Mouse (Mus musculus) heart, embryonic 11.5 days (tissue): Measurements from ENCODE around the gene Adamtsl4. TPM values are rescaled to one million over a fixed set of nuclear protein-coding genes. Genes with fewer than 3 reads are reported as not detected.

Experiments
- ATAC-seq: fragments of 200-750 bp; cut with Nextera tagmentation; replicated peaks from 2 replicates; pipeline ENCODE4 v1.8.0; 2017; ENCODE audit warnings: moderate library complexity; ENCODE audit not compliant: insufficient number of reproducible peaks, low FRiP score, low TSS enrichment
- H3K27ac ChIP-seq: fragments of 300-500 bp; sonication (generic); 2 replicates; pipeline ENCODE4 v1.5.1; 2014; ENCODE audit warnings: mild to moderate bottlenecking, low read depth, low read length
- H3K27me3 ChIP-seq: fragments of 300-500 bp; sonication (generic); 2 replicates; pipeline ENCODE4 v1.6.1; 2014; ENCODE audit warnings: mild to moderate bottlenecking, low read length, mixed read lengths; ENCODE audit not compliant: control insufficient read depth, insufficient read depth
- H3K36me3 ChIP-seq: fragments of 300-500 bp; sonication (generic); 2 replicates; pipeline ENCODE4 v1.6.1; 2014; ENCODE audit warnings: mild to moderate bottlenecking, low read length, moderate library complexity, mixed read lengths; ENCODE audit not compliant: control insufficient read depth, insufficient read depth
- H3K4me1 ChIP-seq: fragments of 300-500 bp; sonication (generic); 2 replicates; pipeline ENCODE4 v1.6.1; 2014; ENCODE audit warnings: low read length; ENCODE audit not compliant: control insufficient read depth, insufficient read depth
- H3K4me2 ChIP-seq: fragments of 300-500 bp; sonication (generic); 2 replicates; pipeline ENCODE4 v1.6.1; 2014; ENCODE audit warnings: mild to moderate bottlenecking, moderate library complexity
- H3K4me3 ChIP-seq: fragments of 300-500 bp; sonication (generic); 2 replicates; pipeline ENCODE4 v1.5.1; 2014; ENCODE audit warnings: low read depth, low read length
- H3K9ac ChIP-seq: fragments of 300-500 bp; sonication (generic); 2 replicates; pipeline ENCODE4 v1.6.1; 2014; ENCODE audit warnings: mild to moderate bottlenecking, low read depth, low read length, moderate library complexity
- H3K9me3 ChIP-seq: fragments of 300-500 bp; sonication (generic); replicated peaks from 2 replicates; pipeline ENCODE4 v1.6.1; 2016; ENCODE audit warnings: low read length; ENCODE audit not compliant: control insufficient read depth
- WGBS: fragments of 180-500 bp; shearing (Covaris S2); extraction: QIAGEN DNeasy Blood & Tissue Kit; methylation state at CpG from one replicate; pipeline ENCODE4 v1.1.7; 2014; ENCODE audit not compliant: insufficient replicate concordance; 5-methylcytosine and 5-hydroxymethylcytosine counted together
- polyA plus RNA-seq: library from polyadenylated mRNA; unstranded; fragments of >200 nt; fragmentation: Nextera tagmentation; extraction: Ambion mirVana; gene quantifications from 2 replicates; pipeline ENCODE4 v1.2.1, GENCODE M21; 2014

The Adamtsl4 gene
- polyA plus RNA-seq, 1 experiment from 2014 or later, result 3.5 TPM

GRCm38 (mm10) chr3:95636072-95636471 is 51.6 kb downstream of the Adamtsl4 start:
- 69% methylated on average over 4 of the region's 4 CpGs for WGBS
- H3K4me2 ChIP-seq, result no peak overlapping the region
- H3K9me3 ChIP-seq, result no peaks in the 10 kb centered on the region
- peaks cover 17% of the 10 kb centered on the region for H3K36me3 ChIP-seq
- ATAC-seq, result no peak
- no peak overlapping the region for H3K4me3 ChIP-seq
- H3K9ac ChIP-seq, result no peak overlapping the region
- H3K4me1 ChIP-seq, result peaks cover 5% of the 10 kb centered on the region; the same call in 1 of the 2 replicates
- H3K27me3 ChIP-seq, result no peaks in the 10 kb centered on the region
- H3K27ac ChIP-seq, result no peak overlapping the region

- H3K27me3 ChIP-seq, result no peaks in the 10 kb centered on the region
- peaks cover 21% of the 10 kb centered on the region for H3K36me3 ChIP-seq
- H3K4me1 ChIP-seq, result peaks cover 5% of the 10 kb centered on the region; the same call in 1 of the 2 replicates
- ATAC-seq, result no peak
- no peaks in the 10 kb centered on the region for H3K9me3 ChIP-seq
- H3K4me3 ChIP-seq, result no peak overlapping the region
- H3K9ac ChIP-seq, result no peak overlapping the region
- no peak overlapping the region for H3K4me2 ChIP-seq
- H3K27ac ChIP-seq, result no peak overlapping the region
- WGBS, result 68% methylated on average over 4 of the region's 4 CpGs
Measured at GRCm38 (mm10) chr3:95635636-95636035, 52.1 kb downstream of the Adamtsl4 start.

- ATAC-seq, result no peak
- WGBS, result 69% methylated on average over 12 of the region's 12 CpGs
- H3K4me3 ChIP-seq, result no peak overlapping the region
- peaks cover 40% of the 10 kb centered on the region for H3K36me3 ChIP-seq
- H3K27me3 ChIP-seq, result no peaks in the 10 kb centered on the region
- H3K4me1 ChIP-seq, result peaks cover 5% of the 10 kb centered on the region; the same call in 1 of the 2 replicates
- no peak overlapping the region for H3K4me2 ChIP-seq
- 0 out of 2 replicates have a peak overlapping the region, but pooled peaks have one; percentile 46 for H3K9ac ChIP-seq
- H3K9me3 ChIP-seq, result no peaks in the 10 kb centered on the region
- peak overlapping the region; percentile 29; the same call in 1 of the 2 replicates for H3K27ac ChIP-seq
Measured at GRCm38 (mm10) chr3:95632648-95633588, 54.8 kb downstream of the Adamtsl4 start.

GRCm38 (mm10) chr3:95631304-95631703 is 56.4 kb downstream of the Adamtsl4 start:
- H3K36me3 ChIP-seq, result peaks cover 51% of the 10 kb centered on the region
- no peak overlapping the region for H3K4me2 ChIP-seq
- ATAC-seq, result no peak
- H3K4me1 ChIP-seq, result peaks cover 6% of the 10 kb centered on the region; the same call in 1 of the 2 replicates
- H3K27ac ChIP-seq, result 0 out of 2 replicates have a peak overlapping the region, but pooled peaks have one; percentile 6
- H3K4me3 ChIP-seq, result no peak overlapping the region
- H3K9ac ChIP-seq, result no peak overlapping the region
- no peaks in the 10 kb centered on the region for H3K27me3 ChIP-seq
- WGBS, result 77% methylated on average over 6 of the region's 6 CpGs
- no peaks in the 10 kb centered on the region for H3K9me3 ChIP-seq

GRCm38 (mm10) chr3:95630856-95631255 is 56.9 kb downstream of the Adamtsl4 start:
- H3K4me3 ChIP-seq, result no peak overlapping the region
- H3K9ac ChIP-seq, result no peak overlapping the region
- no peaks in the 10 kb centered on the region for H3K27me3 ChIP-seq
- 81% methylated on average over 3 of the region's 3 CpGs for WGBS
- H3K4me1 ChIP-seq, result peaks cover 9% of the 10 kb centered on the region; the same call in 1 of the 2 replicates
- peaks cover 51% of the 10 kb centered on the region for H3K36me3 ChIP-seq
- H3K4me2 ChIP-seq, result no peak overlapping the region
- H3K9me3 ChIP-seq, result no peaks in the 10 kb centered on the region
- ATAC-seq, result no peak
- H3K27ac ChIP-seq, result no peak overlapping the region

- ATAC-seq, result no peak
Measured at GRCm38 (mm10) chr3:95629755-95630154, 58.0 kb downstream of the Adamtsl4 start.

GRCm38 (mm10) chr3:95627763-95628162 is 60.0 kb downstream of the Adamtsl4 start:
- no peaks in the 10 kb centered on the region for H3K27me3 ChIP-seq
- peaks cover 45% of the 10 kb centered on the region for H3K36me3 ChIP-seq
- 83% methylated on average over 5 of the region's 5 CpGs for WGBS
- H3K27ac ChIP-seq, result no peak overlapping the region
- H3K9me3 ChIP-seq, result no peaks in the 10 kb centered on the region
- H3K4me2 ChIP-seq, result no peak overlapping the region
- no peak overlapping the region for H3K4me3 ChIP-seq
- peaks cover 12% of the 10 kb centered on the region for H3K4me1 ChIP-seq
- no peak overlapping the region for H3K9ac ChIP-seq
- ATAC-seq, result no peak

More at GRCm38 (mm10) chr3:95629755-95630154, 58.0 kb downstream of the Adamtsl4 start:
- Histone ChIP-seq H3K27me3 (no peaks in the 10 kb centered on the region), H3K4me2 (no peak overlapping the region), H3K9ac (no peak overlapping the region), H3K27ac (no peak overlapping the region), H3K4me1 (peaks cover 12% of the 10 kb centered on the region), H3K9me3 (no peaks in the 10 kb centered on the region), H3K36me3 (peaks cover 51% of the 10 kb centered on the region), H3K4me3 (no peak overlapping the region)
- WGBS, result 75% methylated on average over 4 of the region's 4 CpGs
